Mouse (Mus musculus) heart, embryonic 11.5 days (tissue): ENCODE data around the gene Sulf2. TPM values are rescaled to one million over a fixed set of nuclear protein-coding genes. Genes with fewer than 3 reads are reported as not detected.

Experiments used
- ATAC-seq: fragments of 200-750 bp; cut with Nextera tagmentation; replicated peaks from 2 replicates; pipeline ENCODE4 v1.8.0; 2017; ENCODE audit warnings: moderate library complexity; ENCODE audit not compliant: insufficient number of reproducible peaks, low FRiP score, low TSS enrichment
- H3K27ac ChIP-seq: fragments of 300-500 bp; sonication (generic); 2 replicates; pipeline ENCODE4 v1.5.1; 2014; ENCODE audit warnings: mild to moderate bottlenecking, low read depth, low read length
- H3K27me3 ChIP-seq: fragments of 300-500 bp; sonication (generic); 2 replicates; pipeline ENCODE4 v1.6.1; 2014; ENCODE audit warnings: mild to moderate bottlenecking, low read length, mixed read lengths; ENCODE audit not compliant: control insufficient read depth, insufficient read depth
- H3K36me3 ChIP-seq: fragments of 300-500 bp; sonication (generic); 2 replicates; pipeline ENCODE4 v1.6.1; 2014; ENCODE audit warnings: mild to moderate bottlenecking, low read length, moderate library complexity, mixed read lengths; ENCODE audit not compliant: control insufficient read depth, insufficient read depth
- H3K4me1 ChIP-seq: fragments of 300-500 bp; sonication (generic); 2 replicates; pipeline ENCODE4 v1.6.1; 2014; ENCODE audit warnings: low read length; ENCODE audit not compliant: control insufficient read depth, insufficient read depth
- H3K4me2 ChIP-seq: fragments of 300-500 bp; sonication (generic); 2 replicates; pipeline ENCODE4 v1.6.1; 2014; ENCODE audit warnings: mild to moderate bottlenecking, moderate library complexity
- H3K4me3 ChIP-seq: fragments of 300-500 bp; sonication (generic); 2 replicates; pipeline ENCODE4 v1.5.1; 2014; ENCODE audit warnings: low read depth, low read length
- H3K9ac ChIP-seq: fragments of 300-500 bp; sonication (generic); 2 replicates; pipeline ENCODE4 v1.6.1; 2014; ENCODE audit warnings: mild to moderate bottlenecking, low read depth, low read length, moderate library complexity
- H3K9me3 ChIP-seq: fragments of 300-500 bp; sonication (generic); replicated peaks from 2 replicates; pipeline ENCODE4 v1.6.1; 2016; ENCODE audit warnings: low read length; ENCODE audit not compliant: control insufficient read depth
- WGBS: fragments of 180-500 bp; shearing (Covaris S2); extraction: QIAGEN DNeasy Blood & Tissue Kit; methylation state at CpG from one replicate; pipeline ENCODE4 v1.1.7; 2014; ENCODE audit not compliant: insufficient replicate concordance; 5-methylcytosine and 5-hydroxymethylcytosine counted together
- polyA plus RNA-seq: library from polyadenylated mRNA; unstranded; fragments of >200 nt; fragmentation: Nextera tagmentation; extraction: Ambion mirVana; gene quantifications from 2 replicates; pipeline ENCODE4 v1.2.1, GENCODE M21; 2014

Sulf2 gene
- polyA plus RNA-seq, 1 experiment from 2014 or later: 111 TPM

- peak; percentile 67 for ATAC-seq
- Histone ChIP-seq H3K9ac (peak overlapping the region; percentile 72), H3K27ac (peak overlapping the region; percentile 96), H3K4me1 (peaks cover 26% of the 10 kb centered on the region), H3K36me3 (peaks cover 15% of the 10 kb centered on the region), H3K4me3 (peak overlapping the region; percentile 33), H3K4me2 (peak overlapping the region; percentile 61), H3K9me3 (no peaks in the 10 kb centered on the region), H3K27me3 (no peaks in the 10 kb centered on the region)
- WGBS: 64% methylated on average over 21 of the region's 21 CpGs
Observed at GRCm38 (mm10) chr2:166080967-166081750, 74.3 kb downstream of the Sulf2 start.

GRCm38 (mm10) chr2:166079961-166080885, 75.2 kb downstream of the Sulf2 start:
- H3K27me3 ChIP-seq: no peaks in the 10 kb centered on the region
- peak; percentile 76 for ATAC-seq
- peak overlapping the region; percentile 72 for H3K9ac ChIP-seq
- 46% methylated on average over 17 of the region's 17 CpGs for WGBS
- peaks cover 15% of the 10 kb centered on the region for H3K36me3 ChIP-seq
- H3K27ac ChIP-seq: peak overlapping the region; percentile 96
- peak overlapping the region; percentile 33 for H3K4me3 ChIP-seq
- H3K4me2 ChIP-seq: peak overlapping the region; percentile 61
- H3K9me3 ChIP-seq: no peaks in the 10 kb centered on the region
- H3K4me1 ChIP-seq: peaks cover 28% of the 10 kb centered on the region

GRCm38 (mm10) chr2:166079231-166079630, 76.2 kb downstream of the Sulf2 start:
- peaks cover 15% of the 10 kb centered on the region for H3K36me3 ChIP-seq
- WGBS: 91% methylated on average over 14 of the region's 14 CpGs
- peaks cover 35% of the 10 kb centered on the region for H3K4me1 ChIP-seq
- H3K9me3 ChIP-seq: no peaks in the 10 kb centered on the region
- 0 out of 2 replicates have a peak overlapping the region, but pooled peaks have one; percentile 96 for H3K27ac ChIP-seq
- no peak overlapping the region for H3K9ac ChIP-seq
- no peak for ATAC-seq
- H3K4me2 ChIP-seq: no peak overlapping the region
- no peaks in the 10 kb centered on the region for H3K27me3 ChIP-seq
- H3K4me3 ChIP-seq: no peak overlapping the region

- Histone ChIP-seq H3K4me1 (peaks cover 37% of the 10 kb centered on the region), H3K27me3 (no peaks in the 10 kb centered on the region), H3K4me2 (no peak overlapping the region), H3K9me3 (no peaks in the 10 kb centered on the region), H3K36me3 (peaks cover 17% of the 10 kb centered on the region), H3K4me3 (no peak overlapping the region), H3K9ac (no peak overlapping the region), H3K27ac (no peak overlapping the region)
- 85% methylated on average over 9 of the region's 9 CpGs for WGBS
- no peak for ATAC-seq
Observed at GRCm38 (mm10) chr2:166077371-166077770, 78.1 kb downstream of the Sulf2 start.

GRCm38 (mm10) chr2:166074322-166074721, 81.1 kb downstream of the Sulf2 start:
- H3K9ac ChIP-seq: no peak overlapping the region
- 0 out of 2 replicates have a peak, but pooled peaks have one; percentile 25 for ATAC-seq
- WGBS: 53% methylated on average over 6 of the region's 6 CpGs

GRCm38 (mm10) chr2:166073082-166073481, 82.4 kb downstream of the Sulf2 start:
- H3K4me1 ChIP-seq: peaks cover 13% of the 10 kb centered on the region
- H3K27me3 ChIP-seq: no peaks in the 10 kb centered on the region
- H3K36me3 ChIP-seq: peaks cover 30% of the 10 kb centered on the region
- no peaks in the 10 kb centered on the region for H3K9me3 ChIP-seq
- H3K9ac ChIP-seq: no peak overlapping the region
- H3K4me3 ChIP-seq: no peak overlapping the region
- no peak for ATAC-seq
- no peak overlapping the region for H3K27ac ChIP-seq
- H3K4me2 ChIP-seq: no peak overlapping the region
- 55% methylated on average over 10 of the region's 10 CpGs for WGBS

More at GRCm38 (mm10) chr2:166074322-166074721, 81.1 kb downstream of the Sulf2 start:
- Histone ChIP-seq H3K27ac (no peak overlapping the region), H3K27me3 (no peaks in the 10 kb centered on the region), H3K4me1 (peaks cover 13% of the 10 kb centered on the region), H3K36me3 (peaks cover 30% of the 10 kb centered on the region), H3K4me3 (no peak overlapping the region), H3K4me2 (no peak overlapping the region), H3K9me3 (no peaks in the 10 kb centered on the region)

- Histone ChIP-seq H3K9me3 (no peaks in the 10 kb centered on the region), H3K27me3 (no peaks in the 10 kb centered on the region), H3K36me3 (peaks cover 26% of the 10 kb centered on the region; the same call in 1 of the 2 replicates), H3K4me2 (no peak overlapping the region), H3K4me3 (no peak overlapping the region), H3K27ac (no peak overlapping the region), H3K9ac (no peak overlapping the region), H3K4me1 (peaks cover 13% of the 10 kb centered on the region)
- 85% methylated on average over 9 of the region's 9 CpGs for WGBS
- ATAC-seq: no peak
Observed at GRCm38 (mm10) chr2:166071889-166072288, 83.6 kb downstream of the Sulf2 start.

GRCm38 (mm10) chr2:166071481-166071880, 84.0 kb downstream of the Sulf2 start:
- H3K36me3 ChIP-seq: peaks cover 26% of the 10 kb centered on the region; the same call in 1 of the 2 replicates

More at GRCm38 (mm10) chr2:166071481-166071880, 84.0 kb downstream of the Sulf2 start:
- Histone ChIP-seq H3K27ac (no peak overlapping the region), H3K9ac (no peak overlapping the region), H3K4me1 (peaks cover 13% of the 10 kb centered on the region), H3K27me3 (no peaks in the 10 kb centered on the region), H3K9me3 (no peaks in the 10 kb centered on the region), H3K4me3 (no peak overlapping the region), H3K4me2 (no peak overlapping the region)
- ATAC-seq: no peak
- WGBS: 91% methylated on average over 5 of the region's 5 CpGs
